Mouse (Mus musculus): ENCODE data around the gene Hap1.
"Not testable (repeated sequence)": the region's sequence is repeated elsewhere in the genome, so short reads cannot be mapped to it uniquely, and the experiment has no call there.

The Hap1 gene

DNA sequence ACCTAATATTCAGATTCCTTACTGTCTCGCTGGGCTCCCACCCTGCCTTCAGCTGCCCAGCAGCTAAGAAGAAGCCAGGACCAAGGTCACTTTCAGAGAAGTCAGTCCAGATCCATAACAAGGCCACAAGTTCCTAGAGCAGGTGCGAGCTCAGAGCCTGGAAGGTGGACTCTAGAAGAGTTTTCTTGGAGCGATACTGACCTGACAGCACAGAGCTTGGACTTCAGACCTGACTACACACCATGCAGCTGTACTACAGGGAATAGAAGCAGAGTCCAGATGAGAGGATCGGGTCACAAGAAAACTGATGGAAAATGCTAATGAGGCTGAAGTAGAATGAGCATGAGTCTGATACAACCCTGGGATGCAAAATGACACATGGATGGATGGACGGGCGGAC, 42.5 kb downstream of the Hap1 start:
- no peak for DNase-seq

DNA sequence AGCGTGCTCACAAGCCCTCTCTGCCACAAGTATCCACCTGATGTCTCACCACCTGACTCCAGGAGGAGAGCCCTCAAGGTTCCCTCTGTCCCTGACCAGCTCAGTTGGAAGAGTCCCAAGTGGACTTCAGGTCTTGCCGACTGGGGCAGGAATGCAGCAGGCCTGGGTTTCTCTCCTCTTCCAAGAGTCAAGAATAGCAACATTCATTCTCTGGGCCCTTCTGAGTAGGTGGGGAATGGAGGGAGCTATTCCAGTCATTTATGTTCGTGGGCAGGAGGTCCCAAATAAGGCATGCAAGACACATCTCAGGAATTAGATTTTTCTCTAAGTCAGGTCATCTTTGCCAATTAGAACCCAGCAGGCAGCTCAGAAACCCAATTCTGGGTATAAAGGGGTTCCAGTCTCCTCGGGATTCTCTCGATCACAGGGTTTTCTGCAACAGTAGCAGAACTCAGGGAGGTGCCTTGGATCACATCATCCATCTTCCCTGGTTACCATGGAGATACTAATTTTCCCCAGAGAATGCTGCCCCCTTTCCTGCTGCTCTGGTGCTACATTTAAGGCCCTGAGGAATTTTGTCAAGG, 43.7 kb downstream of the Hap1 start:
- no peak for DNase-seq

DNA sequence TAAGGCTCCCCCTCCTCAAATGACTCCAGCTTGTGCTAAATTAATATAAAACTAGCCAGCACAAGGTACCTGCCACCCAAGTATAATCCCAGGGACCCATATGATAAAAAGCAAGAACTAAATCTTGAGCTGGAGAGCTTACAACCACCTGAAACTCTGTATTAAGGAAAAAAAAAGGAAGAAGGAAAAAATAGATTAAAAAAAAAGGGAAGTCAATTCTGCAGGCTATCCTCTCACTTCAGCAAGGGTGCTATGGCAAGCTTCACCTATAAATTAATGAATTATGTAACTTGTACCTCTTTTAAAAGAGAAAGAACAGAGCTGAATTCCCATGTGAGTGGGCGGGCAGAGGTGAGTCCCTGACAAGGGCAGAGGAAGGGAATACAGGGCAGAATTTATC, 44.3 kb downstream of the Hap1 start:
- DNase-seq = no peak

DNA sequence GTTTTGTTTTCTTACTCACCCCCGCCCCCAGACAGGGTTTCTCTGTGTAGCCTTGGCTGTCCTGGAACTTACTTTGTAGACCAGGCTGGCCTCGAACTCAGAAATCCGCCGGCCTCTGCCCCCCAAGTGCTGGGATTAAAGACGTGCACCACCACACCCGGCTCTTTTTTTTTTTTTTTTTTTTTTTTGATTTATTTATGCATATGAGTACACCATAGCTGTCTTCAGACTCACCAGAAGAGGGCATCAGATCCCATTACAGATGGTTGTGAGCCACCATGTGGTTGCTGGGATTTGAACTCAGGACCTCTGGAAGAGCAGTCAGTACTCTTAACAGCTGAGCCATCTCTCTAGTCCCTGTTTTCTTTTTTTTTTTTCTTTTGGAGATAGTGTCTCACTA, 47.3 kb downstream of the Hap1 start:
- DNase-seq = not testable (repeated sequence)

DNA sequence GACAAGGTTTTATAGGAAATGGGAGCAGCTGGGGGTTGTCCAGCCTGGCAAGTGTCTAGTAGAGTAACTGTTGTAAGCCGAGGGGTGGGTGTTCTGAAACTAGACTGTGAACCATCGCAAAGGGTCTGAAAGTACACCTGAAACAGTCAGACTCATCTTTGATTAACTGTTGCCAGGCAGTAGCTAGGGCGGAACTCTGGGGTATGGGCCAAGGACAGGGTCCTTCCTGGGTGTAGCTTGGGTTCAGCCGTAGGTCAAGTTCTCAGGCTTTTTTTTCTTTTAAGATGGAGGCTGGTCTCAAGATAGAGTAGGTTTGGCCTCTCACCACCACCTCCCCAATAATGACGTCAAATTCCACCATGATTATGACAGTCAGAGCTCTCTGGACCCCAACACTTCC, 48.0 kb downstream of the Hap1 start:
- DNase-seq = no peak

DNA sequence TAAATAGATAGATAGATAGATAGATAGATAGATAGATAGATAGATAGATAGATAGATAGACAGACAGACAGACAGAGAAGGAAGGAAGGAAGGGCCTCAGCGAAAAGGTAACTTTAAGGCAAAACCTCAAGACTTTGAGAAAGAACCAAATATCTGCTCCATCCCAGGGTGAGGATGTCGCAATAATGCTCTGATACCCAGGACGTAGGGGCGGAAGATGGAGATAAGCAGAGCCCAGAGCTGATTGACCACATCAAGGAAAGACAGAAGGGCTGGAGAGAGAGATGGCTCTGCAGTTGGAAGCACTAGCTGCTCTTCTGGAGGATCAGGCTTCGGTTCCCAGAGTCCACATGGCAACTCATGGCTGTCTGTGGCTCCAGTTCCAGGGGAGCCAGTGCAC, 54.6 kb downstream of the Hap1 start:
- no peak for DNase-seq

DNA sequence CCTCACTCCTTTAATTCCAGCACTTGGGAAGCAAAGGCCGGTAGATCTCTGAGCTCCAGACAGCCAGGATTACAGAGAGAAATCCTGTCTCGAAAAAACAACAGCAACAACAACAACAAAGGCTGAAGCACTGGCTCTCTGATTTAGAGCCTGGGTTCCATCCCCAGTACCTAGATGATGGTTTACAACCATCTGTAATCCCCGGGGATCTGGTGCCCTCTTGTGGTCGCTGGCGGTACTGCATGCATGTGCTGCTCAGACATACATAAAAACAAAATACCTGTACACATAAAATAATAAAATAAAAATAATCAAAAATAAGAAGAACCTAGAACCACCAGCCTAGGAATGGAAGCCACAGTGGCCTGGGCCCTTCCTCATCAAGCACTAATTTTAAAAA, 55.6 kb downstream of the Hap1 start:
- peak in 1 of 2 experiments; percentile 29 for DNase-seq

DNA sequence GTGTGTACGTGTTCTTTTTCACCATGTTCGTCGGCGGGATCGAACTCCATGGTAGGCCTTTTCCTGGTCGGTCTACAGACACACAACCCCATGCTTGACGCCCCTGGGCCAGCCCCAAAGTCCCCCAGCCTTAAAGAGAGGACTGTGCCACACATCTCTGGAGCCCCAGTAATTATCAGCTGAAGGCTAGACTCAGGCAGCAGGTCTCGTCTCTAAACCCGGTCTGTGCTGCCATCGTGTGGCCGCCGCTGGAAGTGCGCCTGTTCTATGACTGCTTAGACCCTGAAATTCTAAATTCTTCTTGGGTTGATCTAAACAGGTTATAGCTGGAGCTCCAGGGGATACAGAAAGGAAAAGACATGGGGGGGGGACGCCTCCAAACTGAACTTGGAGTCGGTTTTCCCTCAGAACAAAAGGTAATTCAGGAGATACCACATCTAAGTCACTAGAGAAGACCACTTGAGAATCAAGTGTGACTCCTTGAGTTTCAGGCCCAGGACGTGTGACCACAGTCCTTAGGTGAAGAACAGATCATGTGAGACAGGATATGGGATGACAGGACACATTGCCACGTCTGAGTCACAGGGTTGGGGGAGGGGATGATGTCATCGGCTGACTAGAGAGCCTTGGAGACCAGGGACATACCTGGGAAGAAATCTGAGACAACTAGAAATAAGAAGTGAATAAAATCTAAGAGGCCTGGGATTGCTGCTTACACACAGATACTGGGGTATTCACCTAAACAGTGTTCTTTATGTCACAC, 57.5 kb downstream of the Hap1 start:
- peak; percentile 41 for DNase-seq

DNA sequence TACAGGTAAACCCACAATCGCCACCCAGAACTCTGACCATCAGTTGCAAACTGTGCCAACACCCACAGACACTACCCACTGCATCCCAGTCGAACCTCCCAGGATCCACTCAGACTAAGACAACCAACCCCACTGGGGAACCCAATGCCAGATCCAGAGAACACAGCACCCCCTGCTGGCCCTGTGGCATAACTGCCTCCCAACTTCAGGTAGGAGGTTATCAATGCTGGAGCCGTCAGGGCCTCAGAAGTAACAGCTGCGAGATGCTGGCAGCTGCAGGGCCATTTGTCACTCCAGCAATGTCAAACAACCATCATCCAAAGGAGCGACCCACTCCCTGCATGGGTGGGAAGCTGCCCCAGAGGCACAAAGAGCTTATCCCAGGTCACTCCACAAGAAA, 58.1 kb downstream of the Hap1 start:
- DNase-seq = no peak
